Mouse (Mus musculus) kidney, embryonic 16.5 days (tissue): ENCODE measurements around the gene Smarcd1. TPM values are rescaled to one million over a fixed set of nuclear protein-coding genes. Genes with fewer than 3 reads are reported as not detected.

Experiments
- ATAC-seq: fragments of 200-750 bp; cut with Nextera tagmentation; 2 replicates; pipeline ENCODE4 v1.8.0; 2017; ENCODE audit warnings: moderate TSS enrichment; ENCODE audit not compliant: low FRiP score, low TSS enrichment
- H3K27ac ChIP-seq: fragments of 300-500 bp; sonication (generic); 2 replicates; pipeline ENCODE4 v1.5.1; 2014; ENCODE audit warnings: low read length
- H3K27me3 ChIP-seq: fragments of 300-500 bp; sonication (generic); 2 replicates; pipeline ENCODE4 v1.6.1; 2014; ENCODE audit warnings: low read length, control low read depth, mixed read lengths; ENCODE audit not compliant: insufficient read depth
- H3K36me3 ChIP-seq: fragments of 300-500 bp; sonication (generic); 2 replicates; pipeline ENCODE4 v1.6.1; 2014; ENCODE audit warnings: low read length, control low read depth, mixed read lengths; ENCODE audit not compliant: insufficient read depth
- H3K4me1 ChIP-seq: fragments of 300-500 bp; sonication (generic); 2 replicates; pipeline ENCODE4 v1.6.1; 2014; ENCODE audit warnings: low read length, control low read depth, mixed read lengths; ENCODE audit not compliant: insufficient read depth
- H3K4me2 ChIP-seq: fragments of 300-500 bp; sonication (generic); replicated peaks from 2 replicates; pipeline ENCODE4 v1.6.1; 2014; ENCODE audit warnings: low read depth, low read length
- H3K4me3 ChIP-seq: fragments of 300-500 bp; sonication (generic); 2 replicates; pipeline ENCODE4 v1.5.1; 2014; ENCODE audit warnings: mild to moderate bottlenecking, low read length
- H3K9ac ChIP-seq: fragments of 300-500 bp; sonication (generic); replicated peaks from 2 replicates; pipeline ENCODE4 v1.6.1; 2014; ENCODE audit warnings: low read length
- H3K9me3 ChIP-seq: fragments of 300-500 bp; sonication (generic); 2 replicates; pipeline ENCODE4 v1.6.1; 2016; ENCODE audit warnings: low read length, control low read depth
- WGBS: fragments of 180-500 bp; shearing (Covaris S2); extraction: QIAGEN DNeasy Blood & Tissue Kit; methylation state at CpG from one replicate; pipeline ENCODE4 v1.1.7; 2014; 5-methylcytosine and 5-hydroxymethylcytosine counted together
- polyA plus RNA-seq: library from polyadenylated mRNA; unstranded; fragments of >200 nt; fragmentation: Nextera tagmentation; extraction: Ambion mirVana; gene quantifications from 2 replicates; pipeline ENCODE4 v1.2.1, GENCODE M21; 2015

The Smarcd1 gene
- polyA plus RNA-seq, 1 experiment from 2014 or later: 49.8 TPM

DNA sequence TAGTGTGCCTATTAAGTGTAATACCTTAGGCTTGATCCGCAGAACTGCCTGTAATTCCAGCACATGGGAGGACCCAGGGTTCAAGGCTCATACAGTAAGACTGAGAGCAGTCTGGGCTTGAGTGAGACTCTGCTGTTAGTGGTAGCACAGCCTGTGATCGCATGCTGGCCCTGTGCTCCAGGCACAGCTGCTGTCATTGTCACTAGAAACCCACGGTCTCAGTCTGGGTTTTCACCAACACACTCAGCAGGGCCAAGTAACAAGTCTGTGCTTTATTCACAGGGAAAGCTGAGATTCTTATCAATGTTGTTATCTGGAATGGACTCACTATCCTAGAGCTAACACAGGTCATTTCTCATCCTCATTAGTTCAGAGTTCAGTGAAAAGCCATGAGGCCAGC is 52.3 kb downstream of the Smarcd1 start:
- Histone ChIP-seq H3K27me3 (no peaks in the 10 kb centered on the region), H3K9me3 (no peaks in the 10 kb centered on the region; the same call in 1 of the 2 replicates), H3K36me3 (peaks cover 10% of the 10 kb centered on the region; the same call in 1 of the 2 replicates), H3K27ac (no peak overlapping the region), H3K4me3 (no peak overlapping the region), H3K4me1 (no peaks in the 10 kb centered on the region), H3K9ac (no peak overlapping the region), H3K4me2 (no peak overlapping the region)
- ATAC-seq: no peak
- 63% methylated on average over 3 of the region's 3 CpGs for WGBS

Other genes starting within 250 kb of the Smarcd1 start
- 9.3 and 10.9 TPM in 2 replicates for gene Nckap5l, start 244.4 kb upstream of the Smarcd1 start, polyA plus RNA-seq
- 16.8 and 18.2 TPM in 2 replicates for gene Bcdin3d, start 227.4 kb upstream of the Smarcd1 start, polyA plus RNA-seq
- gene Faim2, start 174.0 kb upstream of the Smarcd1 start, polyA plus RNA-seq: 0.32 and 0.50 TPM in 2 replicates
- gene Aqp2, start 123.1 kb upstream of the Smarcd1 start, polyA plus RNA-seq: 109 and 159 TPM in 2 replicates
- 3.7 and 5.0 TPM in 2 replicates for gene Aqp5, start 111.3 kb upstream of the Smarcd1 start, polyA plus RNA-seq
- 0.10 TPM in 1 of 2 replicates, not detected in the other for gene Aqp6, start 100.7 kb upstream of the Smarcd1 start, polyA plus RNA-seq
- gene Racgap1, start 50.5 kb upstream of the Smarcd1 start, polyA plus RNA-seq: 143 and 157 TPM in 2 replicates
- gene Asic1, start 31.8 kb upstream of the Smarcd1 start, polyA plus RNA-seq: 1.7 TPM in 2 replicates
- not detected in 2 replicates for gene Gm17349, start 3.4 kb downstream of the Smarcd1 start, polyA plus RNA-seq
- gene Gpd1, start 15.4 kb downstream of the Smarcd1 start, polyA plus RNA-seq: 45.4 and 46.1 TPM in 2 replicates
- gene Cox14, start 23.5 kb downstream of the Smarcd1 start, polyA plus RNA-seq: 193 and 197 TPM in 2 replicates
- gene Cers5, start 70.8 kb downstream of the Smarcd1 start, polyA plus RNA-seq: 86.2 and 87.2 TPM in 2 replicates
- gene Lima1, start 173.3 kb downstream of the Smarcd1 start, polyA plus RNA-seq: 54.7 and 62.1 TPM in 2 replicates